Comparison of ENCODE assay signal across 24 mouse cellular contexts in the genomic region with DNA sequence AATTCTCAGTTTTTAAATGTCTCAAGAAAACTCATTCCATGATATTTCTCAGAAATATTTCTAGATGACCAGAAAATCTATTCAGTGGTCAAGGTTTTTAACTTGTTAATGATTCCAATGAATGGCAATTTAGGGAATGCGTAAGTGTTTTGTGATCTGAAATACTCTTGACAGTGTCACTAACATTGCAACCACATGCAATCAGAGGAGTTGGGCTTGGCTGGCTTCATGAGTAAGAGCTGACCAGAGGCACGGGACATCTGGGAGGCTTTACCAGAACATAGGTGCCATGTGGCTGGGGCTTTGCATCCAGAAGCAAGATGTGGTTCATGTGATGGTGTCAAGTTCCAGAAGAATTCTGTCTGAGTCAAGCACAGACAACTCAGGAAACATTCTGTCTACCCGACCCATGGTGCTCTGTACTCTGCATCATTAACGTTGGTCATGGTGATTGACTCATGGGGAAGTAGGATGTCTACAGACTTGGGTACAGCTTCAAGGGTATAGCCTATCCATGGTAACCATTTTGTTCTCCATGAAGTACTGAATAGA.
DNase-seq lines count a peak whose midpoint lies in the region; ATAC-seq and TF ChIP-seq lines count a peak whose summit lies in the region.
"Had no signal": no experiment of that assay in that cellular context is flagged by ENCODE, and none has a peak within 500 bp of the region (broad histone marks: within the 10 kb centered on the region; RNA-seq: fewer than 3 reads in every experiment).

No protein-coding gene starts in this region.

- peak; percentile 54 for DNase-seq in 3T3-L1 (ENCODE audit: low read depth, low spot score)
- peak; percentile 28 for DNase-seq in 416B (ENCODE audit: low read depth)
- peak; percentile 50 for DNase-seq in NIH3T3 (ENCODE audit: low read depth)
- no peak for DNase-seq in layer of hippocampus, postnatal 36 days
- DNase-seq: adrenal gland, adult 8-10 months; adrenal gland, postnatal 14 days; adrenal gland, postnatal 36 days; cerebellum, adult 11 months; cerebellum, adult 18-20 months; cerebellum, adult 8-10 months; cerebellum, adult 9-11 months; cerebellum, postnatal 14 days; cerebellum, postnatal 36 days; embryo, embryonic 11 days had no signal

- no peak for TF ChIP-seq POLR2A in myocyte (IDR thresholded peaks at IDR 0.05; ENCODE audit: insufficient read length, low read depth)

- no peaks in the 10 kb centered on the region for H3K36me3 ChIP-seq in myocyte (ENCODE audit: control insufficient read depth, insufficient read depth)
- H3K36me3 ChIP-seq: embryonic facial prominence, embryonic 13.5 days; embryonic facial prominence, embryonic 15.5 days; forebrain, embryonic 10.5 days; forebrain, embryonic 12.5 days had no signal

- H3K27me3 ChIP-seq in myocyte (ENCODE audit: control insufficient read depth, insufficient read depth, insufficient read length) = no peaks in the 10 kb centered on the region
- H3K27me3 ChIP-seq: embryonic facial prominence, embryonic 13.5 days; embryonic facial prominence, embryonic 15.5 days; forebrain, embryonic 12.5 days had no signal

- peak overlapping the region; percentile 21 for H3K4me2 ChIP-seq in myocyte (ENCODE audit: low read depth)
- H3K4me2 ChIP-seq: embryonic facial prominence, embryonic 13.5 days; embryonic facial prominence, embryonic 15.5 days; forebrain, embryonic 12.5 days had no signal

- no peak for ATAC-seq in CD4-positive, CD25-positive, alpha-beta regulatory T cell, adult 4 months
- no peak for ATAC-seq in monocyte, adult 5-6 weeks (replicated peaks; ENCODE audit: insufficient number of reproducible peaks, low FRiP score, low TSS enrichment, poor library complexity, severe bottlenecking)
- ATAC-seq: forebrain, embryonic 14.5 days; forebrain, embryonic 16.5 days had no signal

- no peaks in the 10 kb centered on the region for H3K79me2 ChIP-seq in myocyte (ENCODE audit: control insufficient read depth, insufficient read depth)

- H3ac ChIP-seq in myocyte (ENCODE audit: control insufficient read depth, insufficient read length) = no peak overlapping the region

- no peak overlapping the region for H3K4me3 ChIP-seq in myocyte
- H3K4me3 ChIP-seq: embryonic facial prominence, embryonic 13.5 days; embryonic facial prominence, embryonic 15.5 days; erythroblast, embryonic 14.5 days; forebrain, embryonic 10.5 days; forebrain, embryonic 12.5 days had no signal

TF ChIP-seq in myocyte, 11 proteins besides CTCF, POLR2A, EP300 and RAD21:
- TF ChIP-seq TCF3 (IDR thresholded peaks at IDR 0.05; ENCODE audit: insufficient read length, low read depth) (no peak), REST (IDR thresholded peaks at IDR 0.05; ENCODE audit: insufficient read depth, insufficient read length) (no peak), USF1 (IDR thresholded peaks at IDR 0.05; ENCODE audit: low read depth) (no peak), MYOG (IDR thresholded peaks at IDR 0.05; ENCODE audit: control insufficient read depth in 1 of 3, insufficient read depth in 1 of 3, insufficient read length in 2 of 3, low read depth in 2 of 3) (peak in 1 of 3 experiments; percentile 43), MYOD1 (IDR thresholded peaks at IDR 0.05; ENCODE audit: control insufficient read depth in 1 of 3, insufficient read length in 2 of 3, low read depth in 2 of 3) (no peak), E2F4 (IDR thresholded peaks at IDR 0.05; ENCODE audit: insufficient read depth) (no peak), CEBPB (IDR thresholded peaks at IDR 0.05; ENCODE audit: insufficient read depth, poor library complexity, severe bottlenecking) (peak; percentile 95), TCF12 (IDR thresholded peaks at IDR 0.05; ENCODE audit: insufficient read depth, poor library complexity, severe bottlenecking) (no peak), SRF (IDR thresholded peaks at IDR 0.05; ENCODE audit: control insufficient read depth, insufficient read length, low read depth) (no peak), MAX (IDR thresholded peaks at IDR 0.05; ENCODE audit: low read depth) (peak; percentile 71), POLR2AphosphoS2 (IDR thresholded peaks at IDR 0.05; ENCODE audit: insufficient read length, low read depth) (no peak)

Comparison
In these comparisons a context has a peak if more than half of its experiments do, and no peak if none do; other contexts are left out.
1. DNase-seq: peak in 3T3-L1 (single experiment), 416B (single experiment) and NIH3T3 (single experiment); none in layer of hippocampus, postnatal 36 days (0 of 2).